Mouse (Mus musculus) urinary bladder, postnatal 4 days (tissue): ENCODE measurements around the gene Cd3e.
"Not testable (repeated sequence)": the region's sequence is repeated elsewhere in the genome, so short reads cannot be mapped to it uniquely, and the experiment has no call there.

Experiments used
- DNase-seq, 2 experiments: peaks; one replicate each; pipeline ENCODE4 v3.0.0; 2021 to 2022; ENCODE audit warnings: low spot score in 2 of 2

Cd3e gene

GRCm38 (mm10) chr9:44979806-44980205, 29.6 kb downstream of the Cd3e start:
- no peak for DNase-seq

GRCm38 (mm10) chr9:44977813-44978212, 31.6 kb downstream of the Cd3e start:
- DNase-seq = no peak

- no peak for DNase-seq
Measured at GRCm38 (mm10) chr9:44969450-44969849, 40.0 kb downstream of the Cd3e start.

- DNase-seq = not testable (repeated sequence)
Measured at GRCm38 (mm10) chr9:44967763-44968162, 41.7 kb downstream of the Cd3e start.

GRCm38 (mm10) chr9:44966815-44967242, 42.6 kb downstream of the Cd3e start:
- DNase-seq = peak; percentile 43 to 73

- DNase-seq = no peak
Measured at GRCm38 (mm10) chr9:44965833-44966466, 43.5 kb downstream of the Cd3e start.

- DNase-seq = peak; percentile 96 to 99
Measured at GRCm38 (mm10) chr9:44965126-44965832, 44.1 kb downstream of the Cd3e start, which contains the start of gene Ube4a. TSS of gene Ube4a (minus strand) at chr9:44965600.

- DNase-seq = no peak
Measured at GRCm38 (mm10) chr9:44954432-44954831, 55.0 kb downstream of the Cd3e start.
